Mouse (Mus musculus) right cerebral cortex, postnatal 10 days (tissue): ENCODE data around the gene Zkscan5.
"Not testable (repeated sequence)": the region's sequence is repeated elsewhere in the genome, so short reads cannot be mapped to it uniquely, and the experiment has no call there.

Source experiments
- DNase-seq, 2 experiments: peaks; one replicate each; pipeline ENCODE4 v3.0.0; 2021; ENCODE audit warnings: low spot score in 2 of 2

The Zkscan5 gene

GRCm38 (mm10) chr5:145203936-145204691 lies at the start of gene Zkscan5:
Zkscan5 (plus strand) TSS chr5:145204562.
- peak; percentile 99 for DNase-seq

- no peak for DNase-seq
These were observed 43.0 kb upstream of the Zkscan5 start for GRCm38 (mm10) chr5:145161361-145161760.

GRCm38 (mm10) chr5:145164710-145165109 lies 39.7 kb upstream of the Zkscan5 start:
- DNase-seq = no peak

- DNase-seq = no peak
These were observed 39.2 kb upstream of the Zkscan5 start for GRCm38 (mm10) chr5:145165184-145165583.

GRCm38 (mm10) chr5:145166536-145167305 lies 37.6 kb upstream of the Zkscan5 start, which contains the start of the genes Ptcd1 and Cpsf4:
Ptcd1 (minus strand) TSS chr5:145167108.
Cpsf4 (plus strand) TSS chr5:145167213.
- DNase-seq = peak; percentile 99

GRCm38 (mm10) chr5:145167306-145167661 lies 37.1 kb upstream of the Zkscan5 start:
- no peak for DNase-seq

- no peak for DNase-seq
These were observed 25.8 kb upstream of the Zkscan5 start for GRCm38 (mm10) chr5:145178461-145178980.

GRCm38 (mm10) chr5:145185244-145185643 lies 19.1 kb upstream of the Zkscan5 start:
- no peak for DNase-seq

- no peak for DNase-seq
These were observed 14.9 kb upstream of the Zkscan5 start for GRCm38 (mm10) chr5:145189416-145189815.

GRCm38 (mm10) chr5:145190373-145190772 lies 14.0 kb upstream of the Zkscan5 start:
- DNase-seq = no peak

GRCm38 (mm10) chr5:145190875-145191798 lies 13.2 kb upstream of the Zkscan5 start:
- DNase-seq = peak; percentile 94

- no peak for DNase-seq
These were observed 12.4 kb upstream of the Zkscan5 start, which contains the start of gene Atp5j2 for GRCm38 (mm10) chr5:145191962-145192361. Atp5j2 (minus strand) TSS chr5:145192062.

- DNase-seq = no peak
These were observed 4.0 kb upstream of the Zkscan5 start for GRCm38 (mm10) chr5:145200387-145200786.

- peak; percentile 85 to 86 for DNase-seq
These were observed 2.9 kb upstream of the Zkscan5 start, which contains the start of gene Zkscan14 for GRCm38 (mm10) chr5:145201321-145201991. Zkscan14 (minus strand) TSS chr5:145201868.

GRCm38 (mm10) chr5:145202446-145202845 lies 1.9 kb upstream of the Zkscan5 start:
- DNase-seq = no peak

GRCm38 (mm10) chr5:145205041-145205440 lies 679 bp downstream of the Zkscan5 start:
- no peak for DNase-seq

- no peak for DNase-seq
These were observed 3.0 kb downstream of the Zkscan5 start for GRCm38 (mm10) chr5:145207385-145207784.

GRCm38 (mm10) chr5:145207954-145208353 lies 3.6 kb downstream of the Zkscan5 start:
- no peak for DNase-seq

- not testable (repeated sequence) for DNase-seq
These were observed 4.0 kb downstream of the Zkscan5 start for GRCm38 (mm10) chr5:145208391-145208790.

GRCm38 (mm10) chr5:145211340-145211739 lies 7.0 kb downstream of the Zkscan5 start:
- DNase-seq = no peak

GRCm38 (mm10) chr5:145212216-145212615 lies 7.9 kb downstream of the Zkscan5 start:
- DNase-seq = no peak
